Mouse (Mus musculus): ENCODE results near the gene Spink8.
A peak's percentile ranks its signal among the peaks of the same experiment; 100 is the strongest.
"Not testable (repeated sequence)": the region's sequence is repeated elsewhere in the genome, so short reads cannot be mapped to it uniquely, and the experiment has no call there.

Spink8 gene

GRCm38 (mm10) chr9:109811980-109812379, at the start of gene Spink8:
Gene Spink8, plus strand, starts transcription at chr9:109812280.
- DNase-seq = no peak

- not testable (repeated sequence) for DNase-seq
These were observed 45.2 kb upstream of the Spink8 start for GRCm38 (mm10) chr9:109766841-109767240.

- DNase-seq = not testable (repeated sequence)
These were observed 21.5 kb upstream of the Spink8 start, which contains the start of gene Fbxw27 for GRCm38 (mm10) chr9:109790570-109790969. Gene Fbxw27, minus strand, starts transcription at chr9:109790670.

DNA sequence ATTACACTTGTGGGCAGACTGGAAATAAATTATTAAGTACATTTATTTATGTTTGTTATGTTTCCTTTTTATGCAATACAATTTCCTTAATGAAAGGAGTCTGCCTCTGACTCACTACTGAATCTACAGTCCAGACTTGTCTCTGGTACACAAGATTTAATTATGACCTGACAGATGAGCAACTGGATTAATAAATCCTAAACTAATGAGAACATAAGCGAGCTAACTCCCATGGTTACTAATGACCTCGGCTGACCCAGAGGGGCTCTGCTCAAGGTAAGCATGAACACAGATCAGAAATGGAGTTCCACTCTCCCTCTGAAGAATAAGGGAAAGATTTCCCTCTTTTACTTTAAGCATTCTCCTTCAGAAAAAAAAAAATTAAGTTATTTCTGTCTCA, 16.9 kb upstream of the Spink8 start:
- no peak for DNase-seq

- DNase-seq = no peak
These were observed 16.3 kb upstream of the Spink8 start for GRCm38 (mm10) chr9:109795811-109796210.

- peak; percentile 3 for DNase-seq
These were observed 14.0 kb upstream of the Spink8 start for GRCm38 (mm10) chr9:109798051-109798450.

DNA sequence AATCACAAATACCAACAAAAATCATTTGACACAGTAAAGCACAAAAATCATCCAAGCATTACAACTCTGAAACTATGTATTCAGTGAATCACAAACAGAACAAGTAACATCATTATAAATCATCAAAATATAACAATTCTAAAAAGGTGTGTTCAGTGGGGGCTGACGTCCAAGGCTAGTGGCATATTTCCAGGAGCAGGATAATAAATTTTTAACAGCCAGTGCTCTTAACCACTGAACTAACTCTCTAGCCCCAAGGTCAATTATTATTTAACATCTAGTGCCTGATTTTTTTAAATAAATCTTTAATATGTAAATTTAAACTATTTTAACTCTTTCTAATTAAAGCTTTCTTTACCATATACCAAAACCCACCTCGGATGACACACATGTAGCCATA, 6.5 kb upstream of the Spink8 start:
- DNase-seq = not testable (repeated sequence)

- DNase-seq = no peak
These were observed 5.8 kb upstream of the Spink8 start for GRCm38 (mm10) chr9:109806260-109806659.

DNA sequence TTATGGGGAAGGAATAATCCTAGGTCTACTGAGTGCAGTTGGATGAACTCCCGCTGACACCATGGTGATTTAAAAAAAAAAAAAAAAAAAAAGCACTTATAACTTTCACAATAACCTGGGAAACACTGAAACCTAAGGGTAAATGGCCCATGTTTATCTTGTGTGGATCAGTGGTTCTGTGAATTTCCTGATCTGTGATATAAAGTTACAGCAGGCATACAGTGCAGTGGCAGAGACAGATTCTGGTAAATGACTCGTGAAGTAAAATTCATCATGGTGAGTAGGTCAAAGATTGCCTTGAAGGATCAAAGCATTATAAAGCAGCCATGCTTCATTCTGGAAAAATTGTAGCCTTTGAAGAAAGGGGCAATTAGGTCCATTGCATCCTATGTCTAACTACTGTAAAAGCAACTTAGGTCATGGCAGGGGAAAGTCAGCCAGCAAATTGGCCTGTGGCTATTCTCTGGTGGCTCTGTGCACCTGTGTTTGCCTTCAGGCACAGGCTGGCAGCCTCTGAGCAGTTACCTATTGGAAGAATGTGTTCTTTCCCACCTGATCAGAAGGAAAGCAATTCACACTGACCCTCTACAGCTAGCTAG, 5.3 kb upstream of the Spink8 start:
- DNase-seq = no peak

DNA sequence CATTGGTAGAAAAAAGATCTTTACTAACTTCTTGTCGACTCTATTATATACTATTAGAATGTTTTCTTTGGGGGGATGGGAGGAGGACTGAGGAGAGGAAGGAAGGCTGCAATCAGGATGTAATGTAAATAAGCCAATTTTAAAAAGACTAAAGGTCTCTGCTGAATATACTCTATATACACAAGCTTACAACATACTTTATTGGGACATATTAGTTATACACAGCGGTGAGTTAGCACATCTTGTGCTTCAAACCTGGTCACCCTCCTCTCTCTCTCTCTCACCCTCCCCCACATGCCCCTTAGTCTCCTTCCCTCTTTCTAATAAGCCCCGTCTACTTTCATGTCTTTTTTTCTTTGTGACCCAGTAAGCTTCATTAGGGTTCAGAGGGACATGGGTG, 4.2 kb upstream of the Spink8 start:
- DNase-seq = no peak

GRCm38 (mm10) chr9:109813424-109813823, 1.3 kb downstream of the Spink8 start:
- no peak for DNase-seq

- no peak for DNase-seq
These were observed 4.3 kb downstream of the Spink8 start for GRCm38 (mm10) chr9:109816341-109816740.

- DNase-seq = no peak
These were observed 13.7 kb downstream of the Spink8 start for GRCm38 (mm10) chr9:109825739-109826138.

GRCm38 (mm10) chr9:109826181-109826580, 14.1 kb downstream of the Spink8 start:
- DNase-seq = no peak

GRCm38 (mm10) chr9:109832391-109833087, 20.5 kb downstream of the Spink8 start, which contains the start of gene Nme6:
Gene Nme6, plus strand, starts transcription at chr9:109832749.
- peak; percentile 85 for DNase-seq

GRCm38 (mm10) chr9:109833088-109833412, 21.0 kb downstream of the Spink8 start:
- no peak for DNase-seq

- no peak for DNase-seq
These were observed 37.3 kb downstream of the Spink8 start, which contains the start of gene Camp for GRCm38 (mm10) chr9:109849312-109849758. Gene Camp, minus strand, starts transcription at chr9:109849617.

- DNase-seq = no peak
These were observed 38.0 kb downstream of the Spink8 start for GRCm38 (mm10) chr9:109850099-109850498.

DNA sequence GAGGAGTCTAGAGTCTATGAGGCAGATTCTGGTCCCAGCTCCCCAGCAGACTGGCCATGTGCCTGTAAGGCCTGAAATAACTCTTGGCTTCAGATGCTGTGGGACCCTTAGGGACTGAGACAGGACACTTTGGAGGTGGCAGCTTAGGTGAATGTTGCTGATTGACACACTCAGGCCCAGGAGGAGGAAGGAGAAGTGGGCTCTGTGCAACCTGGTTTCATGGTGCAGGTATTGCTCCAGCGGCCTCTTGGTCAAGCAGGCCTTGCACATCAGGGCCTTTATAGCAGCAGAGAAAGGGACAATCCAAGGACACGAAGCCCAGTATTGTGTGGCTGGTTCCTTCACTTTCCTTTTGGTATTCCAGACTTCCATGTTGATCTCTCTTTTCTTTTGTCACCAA, 42.3 kb downstream of the Spink8 start:
- no peak for DNase-seq

DNA sequence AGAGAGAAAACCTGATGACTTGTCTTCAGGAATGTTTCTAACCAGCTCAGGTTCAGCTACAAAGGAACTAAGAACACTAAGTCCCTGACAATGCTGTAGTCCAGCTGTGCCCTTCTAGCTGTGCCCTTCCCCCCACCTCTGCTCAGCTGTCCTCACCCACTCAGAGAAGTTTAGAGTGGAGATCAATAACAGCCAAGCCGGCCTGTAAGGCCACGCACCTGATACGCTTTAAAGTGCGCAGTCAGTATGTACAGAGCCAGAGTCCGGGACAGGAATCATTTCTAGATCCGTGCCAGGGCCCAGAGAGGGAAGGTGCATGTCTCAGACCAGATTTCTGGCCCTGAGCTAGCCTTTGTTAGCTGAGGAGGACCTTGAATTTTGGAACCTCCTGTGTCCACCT, 43.9 kb downstream of the Spink8 start:
- DNase-seq = no peak

GRCm38 (mm10) chr9:109862397-109863044, 50.4 kb downstream of the Spink8 start:
- peak; percentile 64 for DNase-seq

DNA sequence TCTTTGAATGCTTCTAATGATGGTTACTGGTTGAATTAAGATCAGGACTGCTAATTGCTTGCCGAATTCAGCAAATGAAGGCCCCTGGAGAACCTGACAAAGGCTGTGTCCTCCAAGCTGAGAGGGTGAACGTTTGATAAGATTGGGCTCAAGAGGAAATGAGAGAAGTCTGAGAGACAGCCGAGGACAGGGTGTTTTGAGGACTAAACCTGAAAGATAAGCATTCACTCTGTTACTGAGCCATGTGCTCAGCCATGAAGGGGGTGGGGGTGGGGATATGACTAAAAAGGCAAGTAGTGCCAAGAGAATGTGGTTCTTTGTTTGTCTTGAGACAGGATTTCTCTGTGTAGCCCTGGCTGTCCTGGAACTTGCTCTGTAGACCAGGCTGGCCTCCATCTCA, 51.0 kb downstream of the Spink8 start:
- DNase-seq = no peak

DNA sequence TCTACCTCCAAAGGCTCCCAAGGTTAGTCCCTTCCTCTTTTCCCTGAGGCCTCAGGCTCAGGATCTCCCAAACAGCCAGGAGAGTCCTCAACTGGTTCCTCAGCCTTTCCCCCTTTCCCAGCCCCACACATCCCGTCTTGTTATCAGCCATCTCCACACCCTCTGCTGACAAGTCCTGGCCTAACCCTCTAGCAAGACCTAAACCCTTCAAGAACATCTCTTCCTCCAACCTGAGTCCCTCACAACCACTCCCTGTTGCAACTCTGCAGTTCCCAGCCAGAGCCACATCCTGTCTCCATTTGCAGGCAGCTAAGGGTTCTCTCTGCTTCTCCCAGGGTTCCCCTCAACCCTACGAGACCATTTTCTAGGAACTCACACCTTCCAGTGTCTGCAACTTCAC, 54.1 kb downstream of the Spink8 start:
- DNase-seq = no peak

- DNase-seq = no peak
These were observed 59.0 kb downstream of the Spink8 start for GRCm38 (mm10) chr9:109870983-109871572.
